Mouse (Mus musculus) embryonic fibroblast, embryonic 13.5 days (primary cell): ENCODE measurements around the gene Trappc2l.

Source experiments
- CTCF ChIP-seq: IDR thresholded peaks from 2 replicates; pipeline ENCODE4 v1.5.1; 2011; ENCODE audit warnings: mild to moderate bottlenecking, control low read depth, low read length, moderate library complexity, borderline replicate concordance; ENCODE audit not compliant: insufficient read depth
- POLR2A ChIP-seq: IDR thresholded peaks from 2 replicates; pipeline ENCODE4 v1.6.1; 2011; ENCODE audit warnings: low read depth, mild to moderate bottlenecking, control low read depth, low read length, moderate library complexity

DNA sequence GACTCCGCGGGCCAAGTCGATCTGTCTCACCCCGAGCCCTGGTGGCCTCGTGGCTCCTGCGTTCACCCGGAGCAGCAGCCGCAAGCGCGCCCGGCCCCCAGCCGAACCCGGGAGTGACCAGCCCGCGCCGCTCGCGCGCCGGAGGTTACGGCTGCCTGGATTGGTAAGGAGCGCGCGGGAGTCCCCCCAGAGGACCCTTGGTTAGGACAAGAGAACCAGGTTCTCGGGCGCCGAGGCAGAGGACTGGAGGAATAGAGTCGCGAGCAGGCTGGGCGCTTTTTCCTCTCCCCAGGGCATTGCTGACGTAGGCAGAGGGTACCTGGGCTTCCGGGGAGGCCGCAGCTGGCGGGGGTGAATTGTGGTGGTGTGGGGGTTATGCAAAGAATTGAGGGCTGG is 43.3 kb upstream of the Trappc2l start:
- no peak for TF ChIP-seq CTCF
- no peak for TF ChIP-seq POLR2A
